Mouse (Mus musculus): ENCODE measurements at regions not wholly inside any gene's neighbourhood (a gene's known extent, or its start where the extent isn't known, plus 50 kb on each side); places are given as distances from the start of the nearest gene placed in this dataset.
A peak's percentile ranks its signal among the peaks of the same experiment; 100 is the strongest.

- Histone ChIP-seq H3K4me1 (ENCODE audit: control insufficient read depth, insufficient read depth, low read depth, low read length) (no peaks in the 10 kb centered on the region), H3K27ac (ENCODE audit: low read depth, low read length) (no peak overlapping the region), H3K4me2 (ENCODE audit: low read length) (no peak overlapping the region), H3K4me3 (ENCODE audit: low read length) (no peak overlapping the region), H3K27me3 (replicated peaks; ENCODE audit: control insufficient read depth, insufficient read depth, low read length) (no peaks in the 10 kb centered on the region), H3K36me3 (ENCODE audit: control insufficient read depth, insufficient read depth, low read length) (no peaks in the 10 kb centered on the region), H3K9ac (ENCODE audit: low read depth, low read length) (no peak overlapping the region), H3K9me3 (ENCODE audit: control insufficient read depth, low read length) (no peaks in the 10 kb centered on the region)
- 53% methylated on average over 4 of the region's 4 CpGs for WGBS
- no peak for ATAC-seq
These were observed 693.0 kb upstream of the Apob start for GRCm38 (mm10) chr12:7284354-7285036.

DNA sequence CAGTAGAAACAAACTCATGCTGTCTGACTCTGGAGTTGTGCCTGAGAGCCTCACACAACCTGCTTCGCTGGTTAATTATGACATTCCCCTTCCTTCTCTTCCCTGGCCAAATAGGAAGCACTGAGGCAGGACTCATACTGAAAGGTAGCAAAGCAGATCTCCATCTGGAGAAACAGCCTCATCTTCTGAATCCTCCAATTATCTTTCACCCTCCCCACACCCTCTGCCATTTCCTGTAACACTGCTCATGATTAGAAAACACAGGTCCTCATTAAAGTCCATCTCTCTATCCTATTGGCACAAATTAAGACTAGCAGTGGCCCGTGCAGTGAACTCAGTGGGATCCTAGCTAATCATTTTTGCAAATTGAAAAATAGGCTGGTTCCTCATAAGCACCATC is 685.9 kb upstream of the Apob start:
- Histone ChIP-seq H3K27me3 (replicated peaks; ENCODE audit: control insufficient read depth, insufficient read depth, low read length) (no peaks in the 10 kb centered on the region), H3K36me3 (ENCODE audit: control insufficient read depth, insufficient read depth, low read length) (no peaks in the 10 kb centered on the region), H3K4me3 (ENCODE audit: low read length) (no peak overlapping the region), H3K27ac (ENCODE audit: low read depth, low read length) (no peak overlapping the region), H3K4me1 (ENCODE audit: control insufficient read depth, insufficient read depth, low read depth, low read length) (no peaks in the 10 kb centered on the region; the same call in 1 of the 2 replicates), H3K4me2 (ENCODE audit: low read length) (no peak overlapping the region), H3K9ac (ENCODE audit: low read depth, low read length) (no peak overlapping the region), H3K9me3 (ENCODE audit: control insufficient read depth, low read length) (no peaks in the 10 kb centered on the region)
- peak; percentile 91 for ATAC-seq
- 46% methylated on average over 2 of the region's 2 CpGs for WGBS

DNA sequence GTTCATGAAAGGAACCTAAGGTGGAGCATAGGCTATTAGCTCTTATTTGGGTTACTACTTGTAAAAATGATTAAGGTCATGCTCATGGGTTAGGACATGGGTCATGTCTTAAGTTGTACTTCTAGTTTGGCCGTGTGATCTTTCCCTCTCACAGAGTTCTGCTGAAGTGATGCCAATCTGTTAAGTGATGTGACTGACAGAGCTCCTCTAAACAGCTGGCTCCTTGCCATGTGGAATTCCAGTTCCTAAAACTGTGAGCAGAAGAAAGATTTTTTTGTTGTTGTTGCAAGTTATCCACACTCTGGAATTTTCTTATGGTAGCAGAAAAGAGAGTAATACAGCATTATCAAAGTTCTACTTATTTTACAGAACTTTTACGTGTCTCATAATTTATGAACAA is 680.4 kb upstream of the Apob start:
- Histone ChIP-seq H3K4me3 (ENCODE audit: low read length) (no peak overlapping the region), H3K4me2 (ENCODE audit: low read length) (no peak overlapping the region), H3K27ac (ENCODE audit: low read depth, low read length) (no peak overlapping the region), H3K4me1 (ENCODE audit: control insufficient read depth, insufficient read depth, low read depth, low read length) (no peaks in the 10 kb centered on the region), H3K9me3 (ENCODE audit: control insufficient read depth, low read length) (no peaks in the 10 kb centered on the region), H3K9ac (ENCODE audit: low read depth, low read length) (no peak overlapping the region), H3K27me3 (replicated peaks; ENCODE audit: control insufficient read depth, insufficient read depth, low read length) (no peaks in the 10 kb centered on the region), H3K36me3 (ENCODE audit: control insufficient read depth, insufficient read depth, low read length) (no peaks in the 10 kb centered on the region)
- ATAC-seq: no peak
- WGBS: 52% methylated on average over 2 of the region's 2 CpGs

DNA sequence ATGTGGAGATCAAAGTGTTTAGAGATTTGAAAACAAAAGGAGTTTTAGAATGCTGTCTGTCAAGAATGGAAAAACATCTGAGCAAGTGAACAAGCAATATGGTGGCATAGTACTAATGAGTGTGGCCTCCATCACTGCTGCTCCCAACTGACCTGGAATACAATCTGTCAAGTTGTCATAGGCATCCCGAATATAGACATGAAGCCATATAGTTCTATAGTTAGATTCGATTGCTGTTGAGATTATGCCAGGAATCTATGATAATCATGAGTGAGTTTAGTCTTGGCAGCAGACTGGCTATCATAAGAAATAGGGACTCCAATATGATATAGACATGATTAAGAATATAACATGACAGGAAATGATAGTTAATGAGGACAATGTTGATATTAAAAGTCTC is 656.0 kb upstream of the Apob start:
- Histone ChIP-seq H3K4me1 (ENCODE audit: control insufficient read depth, insufficient read depth, low read depth, low read length) (no peaks in the 10 kb centered on the region), H3K36me3 (ENCODE audit: control insufficient read depth, insufficient read depth, low read length) (no peaks in the 10 kb centered on the region), H3K4me2 (ENCODE audit: low read length) (no peak overlapping the region), H3K4me3 (ENCODE audit: low read length) (no peak overlapping the region), H3K9me3 (ENCODE audit: control insufficient read depth, low read length) (no peaks in the 10 kb centered on the region), H3K27me3 (replicated peaks; ENCODE audit: control insufficient read depth, insufficient read depth, low read length) (no peaks in the 10 kb centered on the region), H3K9ac (ENCODE audit: low read depth, low read length) (no peak overlapping the region), H3K27ac (ENCODE audit: low read depth, low read length) (no peak overlapping the region)
- WGBS: 76% methylated on average over 2 of the region's 2 CpGs
- ATAC-seq: no peak

DNA sequence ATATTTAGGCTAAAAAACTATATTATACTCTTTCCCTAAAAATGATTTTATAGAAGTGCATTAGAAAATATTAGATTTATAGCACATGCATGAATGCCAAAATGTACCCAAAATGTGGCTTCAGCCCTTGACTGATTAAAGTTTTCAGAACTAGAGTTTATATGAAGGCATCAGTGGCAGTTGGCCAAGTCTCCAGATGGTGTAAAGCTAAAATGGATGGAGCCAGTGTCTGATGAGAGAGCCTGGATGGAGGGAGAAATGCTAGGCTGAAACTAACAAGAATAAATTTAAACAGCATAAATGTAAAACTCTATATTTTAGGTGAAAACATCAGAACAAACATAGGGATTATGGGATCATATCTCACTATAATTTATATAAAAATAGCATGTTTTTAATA is 648.8 kb upstream of the Apob start:
- H3K4me3 ChIP-seq (ENCODE audit: low read length): no peak overlapping the region
- H3K4me2 ChIP-seq (ENCODE audit: low read length): no peak overlapping the region
- no peak for ATAC-seq
- H3K9me3 ChIP-seq (ENCODE audit: control insufficient read depth, low read length): no peaks in the 10 kb centered on the region
- no peaks in the 10 kb centered on the region for H3K4me1 ChIP-seq (ENCODE audit: control insufficient read depth, insufficient read depth, low read depth, low read length)
- no peak overlapping the region for H3K27ac ChIP-seq (ENCODE audit: low read depth, low read length)
- no peak overlapping the region for H3K9ac ChIP-seq (ENCODE audit: low read depth, low read length)
- H3K36me3 ChIP-seq (ENCODE audit: control insufficient read depth, insufficient read depth, low read length): no peaks in the 10 kb centered on the region
- no peaks in the 10 kb centered on the region for H3K27me3 ChIP-seq (replicated peaks; ENCODE audit: control insufficient read depth, insufficient read depth, low read length)

Data from hindbrain, embryonic 16.5 days (tissue).